Comparison of ENCODE assay signal across 18 mouse cellular contexts in the genomic region with DNA sequence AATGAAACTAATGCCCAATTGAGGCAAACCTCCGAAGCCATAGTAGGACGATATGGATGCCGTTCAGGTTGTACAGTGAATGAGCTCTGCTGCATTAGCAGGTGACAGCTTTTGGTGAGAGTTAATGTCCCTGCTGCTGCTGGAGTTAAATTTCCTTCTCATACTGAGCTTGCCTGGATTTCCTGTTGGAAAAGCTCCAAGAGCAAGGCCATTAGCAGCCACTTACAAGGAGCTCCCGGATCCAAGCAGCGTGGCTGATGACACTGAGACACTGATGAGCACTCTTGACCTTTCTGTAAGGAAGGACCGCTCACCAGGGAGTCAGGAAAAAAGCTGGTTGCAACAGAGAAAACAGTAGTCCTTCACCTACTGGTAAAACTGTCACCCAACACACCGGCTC. TPM values are rescaled to one million over a fixed set of nuclear protein-coding genes. Genes with fewer than 3 reads are reported as not detected.
DNase-seq lines count a peak whose midpoint lies in the region; ATAC-seq and TF ChIP-seq lines count a peak whose summit lies in the region.
"Had no signal": no experiment of that assay in that cellular context is flagged by ENCODE, and none has a peak within 500 bp of the region (broad histone marks: within the 10 kb centered on the region; RNA-seq: fewer than 3 reads in every experiment).

No protein-coding gene starts in this region.

- no peak overlapping the region for H3K27ac ChIP-seq in midbrain, embryonic 10.5 days (replicated peaks)
- H3K27ac ChIP-seq: heart, embryonic 13.5 days; hindbrain, embryonic 13.5 days; intestine, embryonic 15.5 days; liver, embryonic 15.5 days; midbrain, embryonic 12.5 days had no signal

- POLR2A ChIA-PET in Patski (lab: Charles Lee), result no interaction called here

- TF ChIP-seq CTCF in Patski (IDR thresholded peaks at IDR 0.05), result no peak

- CTCF ChIA-PET in Patski (lab: Charles Lee), result interaction anchor here (0.8 kb wide), 1 partner anchor 13 kb away, joined by 3 read pairs; no protein-coding TSS in a partner anchor

- peaks cover 8% of the 10 kb centered on the region; the same call in 1 of the 2 replicates for H3K4me1 ChIP-seq in midbrain, embryonic 10.5 days
- H3K4me1 ChIP-seq: hindbrain, embryonic 13.5 days; liver, embryonic 15.5 days had no signal

- no peaks in the 10 kb centered on the region for H3K27me3 ChIP-seq in Patski
- no peaks in the 10 kb centered on the region for H3K27me3 ChIP-seq in midbrain, embryonic 10.5 days (ENCODE audit: low read depth, poor library complexity, severe bottlenecking)
- H3K27me3 ChIP-seq: heart, embryonic 13.5 days; hindbrain, embryonic 13.5 days; intestine, embryonic 15.5 days; liver, embryonic 15.5 days; midbrain, embryonic 12.5 days had no signal

- peak; percentile 79 for DNase-seq in heart, adult 11 months
- DNase-seq in heart, postnatal 25 days (ENCODE audit: low spot score), result no peak
- peak; percentile 51 for DNase-seq in kidney, postnatal 14 days
- DNase-seq in kidney, adult 9 months, result no peak
- peak; percentile 17 for DNase-seq in Patski (ENCODE audit: low read depth, low spot score)
- DNase-seq in lung, postnatal 10 days, result peak; percentile 31
- no peak for DNase-seq in midbrain, embryonic 10.5 days (ENCODE audit: low spot score)
- DNase-seq in right cerebral cortex, adult 2 months (ENCODE audit: low spot score in 2 of 2), result no peak

- WGBS in midbrain, embryonic 10.5 days, result 93% methylated on average over 7 of the region's 7 CpGs

- ATAC-seq in Patski, result no peak
- ATAC-seq: CD4-positive, CD25-positive, alpha-beta regulatory T cell, adult 4 months; forebrain, embryonic 16.5 days had no signal

- no peaks in the 10 kb centered on the region for H3K9me3 ChIP-seq in midbrain, embryonic 10.5 days (replicated peaks)
- H3K9me3 ChIP-seq: heart, embryonic 13.5 days; hindbrain, embryonic 13.5 days; intestine, embryonic 15.5 days; liver, embryonic 15.5 days; midbrain, embryonic 12.5 days had no signal

- no peaks in the 10 kb centered on the region for H3K36me3 ChIP-seq in midbrain, embryonic 10.5 days
- H3K36me3 ChIP-seq: heart, embryonic 13.5 days; hindbrain, embryonic 13.5 days; intestine, embryonic 15.5 days; liver, embryonic 15.5 days; midbrain, embryonic 12.5 days had no signal

- intact Hi-C loops in heart, postnatal 25 days (cut with DNase I), result no loop called here

- no peak overlapping the region for H3K4me3 ChIP-seq in midbrain, embryonic 10.5 days
- H3K4me3 ChIP-seq: heart, embryonic 13.5 days; hindbrain, embryonic 13.5 days; intestine, embryonic 15.5 days; liver, embryonic 15.5 days; midbrain, embryonic 12.5 days had no signal

- in situ Hi-C loops in Patski (cut with MboI; ENCODE audit: low pct_unique_long_range_greater_than_20kb), result no loop called here

RNA-seq across cellular contexts. Expression of gene D130043K22Rik, which starts 17.1 kb away (rescaled TPM):
- not detected for total RNA-seq in heart, postnatal 25 days (2021)
- 0.19 TPM for polyA plus RNA-seq in Patski (2021)
- polyA plus RNA-seq in midbrain, embryonic 10.5 days (2016; fragmentation: Nextera tagmentation; extraction: Ambion mirVana), result 0.48 and 0.92 TPM in 2 replicates
- total RNA-seq: heart, postnatal 36 days; megakaryocyte progenitor cell, adult 5-6 weeks; neutrophil, adult 5-6 weeks had no signal

RNA-seq across cellular contexts. Expression of gene Tdp2, which starts 30.5 kb away (rescaled TPM):
- total RNA-seq in heart, postnatal 25 days (2021), result 10 to 100 TPM; 12.9 to 15.5 TPM
- 33.8 TPM for polyA plus RNA-seq in Patski (2021)
- 72.0 and 78.6 TPM in 2 replicates for polyA plus RNA-seq in midbrain, embryonic 10.5 days (2016; fragmentation: Nextera tagmentation; extraction: Ambion mirVana)

RNA-seq across cellular contexts. Expression of gene Acot13, which starts 30.7 kb away (rescaled TPM):
- 100 to 1,000 TPM; 422 to 431 TPM for total RNA-seq in heart, postnatal 25 days (2021)
- 132 TPM for polyA plus RNA-seq in Patski (2021)
- polyA plus RNA-seq in midbrain, embryonic 10.5 days (2016; fragmentation: Nextera tagmentation; extraction: Ambion mirVana), result 56.1 and 56.7 TPM in 2 replicates

Comparison
In these comparisons a context has a peak if more than half of its experiments do, and no peak if none do; other contexts are left out.
1. DNase-seq: peak in heart, adult 11 months (single experiment), kidney, postnatal 14 days (single experiment), Patski (single experiment) and lung, postnatal 10 days (single experiment); none in heart, postnatal 25 days (single experiment), kidney, adult 9 months (single experiment), midbrain, embryonic 10.5 days (single experiment) and right cerebral cortex, adult 2 months (0 of 2).